Mouse (Mus musculus) spleen, postnatal 4 days (tissue): ENCODE measurements around the gene Gna12.

Experiments
- DNase-seq, 2 experiments: peaks; one replicate each; pipeline ENCODE4 v3.0.0; 2022; ENCODE audit warnings: low spot score in 2 of 2

The Gna12 gene

GRCm38 (mm10) chr5:140830314-140831063 is at the start of gene Gna12:
Gene Gna12 (minus strand): TSS chr5:140830431.
- peak; percentile 96 to 98 for DNase-seq

- DNase-seq = no peak
Observed at GRCm38 (mm10) chr5:140878644-140879043, 48.4 kb upstream of the Gna12 start.

- DNase-seq = no peak
Observed at GRCm38 (mm10) chr5:140873736-140874307, 43.6 kb upstream of the Gna12 start.

- no peak for DNase-seq
Observed at GRCm38 (mm10) chr5:140873039-140873551, 42.9 kb upstream of the Gna12 start.

- no peak for DNase-seq
Observed at GRCm38 (mm10) chr5:140872532-140873038, 42.4 kb upstream of the Gna12 start.

GRCm38 (mm10) chr5:140871241-140871640 is 41.0 kb upstream of the Gna12 start:
- DNase-seq = no peak

- peak; percentile 52 to 77 for DNase-seq
Observed at GRCm38 (mm10) chr5:140869034-140869433, 38.8 kb upstream of the Gna12 start.

GRCm38 (mm10) chr5:140859730-140860129 is 29.5 kb upstream of the Gna12 start:
- no peak for DNase-seq

GRCm38 (mm10) chr5:140858335-140858734 is 28.1 kb upstream of the Gna12 start:
- DNase-seq = no peak

- no peak for DNase-seq
Observed at GRCm38 (mm10) chr5:140857432-140858154, 27.4 kb upstream of the Gna12 start.

- no peak for DNase-seq
Observed at GRCm38 (mm10) chr5:140855909-140856530, 25.8 kb upstream of the Gna12 start.

- DNase-seq = no peak
Observed at GRCm38 (mm10) chr5:140854700-140855099, 24.5 kb upstream of the Gna12 start.

- DNase-seq = no peak
Observed at GRCm38 (mm10) chr5:140853723-140854122, 23.5 kb upstream of the Gna12 start.

- DNase-seq = no peak
Observed at GRCm38 (mm10) chr5:140852435-140852996, 22.3 kb upstream of the Gna12 start.

- DNase-seq = no peak
Observed at GRCm38 (mm10) chr5:140847300-140847729, 17.1 kb upstream of the Gna12 start.

- DNase-seq = no peak
Observed at GRCm38 (mm10) chr5:140841942-140842341, 11.7 kb upstream of the Gna12 start.

GRCm38 (mm10) chr5:140831064-140831431 is 817 bp upstream of the Gna12 start:
- no peak for DNase-seq

GRCm38 (mm10) chr5:140829911-140830294 is 328 bp downstream of the Gna12 start:
- DNase-seq = peak; percentile 40 to 80

- no peak for DNase-seq
Observed at GRCm38 (mm10) chr5:140829081-140829910, 935 bp downstream of the Gna12 start.

GRCm38 (mm10) chr5:140828363-140828762 is 1.9 kb downstream of the Gna12 start:
- DNase-seq = no peak

GRCm38 (mm10) chr5:140827896-140828295 is 2.3 kb downstream of the Gna12 start:
- DNase-seq = no peak
